In the genomic region with DNA sequence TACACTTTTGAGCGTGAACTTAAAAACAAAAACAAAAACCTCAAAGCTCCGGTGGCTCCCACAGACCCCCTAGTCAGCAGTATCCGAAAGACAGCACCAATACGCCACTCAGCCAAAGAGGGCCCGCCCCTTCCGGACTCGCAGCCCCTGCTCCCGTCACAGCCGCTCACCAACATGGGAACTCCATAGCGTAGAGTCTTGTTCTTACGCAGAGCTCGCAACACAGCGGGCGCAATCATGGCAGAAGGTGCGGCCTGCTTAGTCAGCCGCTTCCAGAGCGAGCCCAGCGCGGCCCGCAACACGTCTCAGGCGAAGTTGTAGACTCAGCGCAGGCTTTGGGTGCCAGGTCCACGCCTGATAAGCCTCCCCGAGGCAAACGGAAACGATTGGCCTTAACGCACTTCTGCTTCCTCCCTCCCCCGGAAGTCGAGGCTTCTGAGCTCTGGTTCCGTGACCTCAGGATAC, we compare ENCODE assay signal across 8 mouse cellular contexts. TPM values are rescaled to one million over a fixed set of nuclear protein-coding genes. Genes with fewer than 3 reads are reported as not detected.
A peak's percentile ranks its signal among the peaks of the same experiment; 100 is the strongest.
DNase-seq lines count a peak whose midpoint lies in the region; ATAC-seq and TF ChIP-seq lines count a peak whose summit lies in the region.

A gene (minus strand): TSS at position 401 of the 465 bp plus-strand sequence.

- peak within 1 kb of the TSS; percentile 80 for H3K27ac ChIP-seq in ES-E14 (ENCODE audit: insufficient read depth, low read depth, low read length, poor library complexity, severe bottlenecking)
- H3K27ac ChIP-seq in forebrain, embryonic 15.5 days (replicated peaks): peak within 1 kb of the TSS; percentile 97

- peak; percentile 65; the same call in 1 of the 2 replicates for TF ChIP-seq POLR2A in lung, adult 2 months (IDR thresholded peaks at IDR 0.05; ENCODE audit: borderline replicate concordance, extremely low read depth, low read depth, low read length)

- H3K9ac ChIP-seq in ES-E14 (ENCODE audit: insufficient read depth, low read depth, low read length, poor library complexity, severe bottlenecking): peak within 1 kb of the TSS; percentile 89
- H3K9ac ChIP-seq in forebrain, embryonic 15.5 days (replicated peaks): peak within 1 kb of the TSS; percentile 72

- ATAC-seq in forebrain, embryonic 15.5 days (replicated peaks): peak; percentile 99
- peak; percentile 89 for ATAC-seq in neutrophil, adult 5-6 weeks (ENCODE audit: extremely low read depth, insufficient number of reproducible peaks, low FRiP score, poor library complexity, severe bottlenecking)

- peak within 1 kb of the TSS; percentile 65 for H3K4me2 ChIP-seq in forebrain, embryonic 15.5 days (replicated peaks)

- WGBS in forebrain, embryonic 15.5 days: under 1% methylated on average over 31 of the region's 31 CpGs
- 0% methylated on average over 31 of the region's 31 CpGs for WGBS in lung, adult 2 months

- H3K36me3 ChIP-seq in ES-E14 (ENCODE audit: control insufficient read depth, insufficient read depth, low read length, poor library complexity, severe bottlenecking): no peaks in the 10 kb centered on the region
- H3K36me3 ChIP-seq in forebrain, embryonic 15.5 days: no peaks in the 10 kb centered on the region

- no peak for TF ChIP-seq CTCF in lung, adult 2 months (IDR thresholded peaks at IDR 0.05; ENCODE audit: insufficient read depth, low read length)

- no peaks in the 10 kb centered on the region for H3K27me3 ChIP-seq in forebrain, embryonic 15.5 days

- in situ Hi-C loops in ES-E14 (cut with MboI; ENCODE audit: low sequenced_read_pairs in 2 of 2, unreplicated experiment in 2 of 2): no loop called here

- intact Hi-C loops in heart, postnatal 25 days (cut with DNase I): loop anchor here (5.0 kb wide), 2 partner anchors 48 to 108 kb away; a partner anchor contains a TSS

- H3K4me1 ChIP-seq in ES-E14 (ENCODE audit: control insufficient read depth in 2 of 2, insufficient read depth in 2 of 2, low read length in 2 of 2, poor library complexity in 1 of 2): no peaks in the 10 kb centered on the region
- peaks cover 9% of the 10 kb centered on the region for H3K4me1 ChIP-seq in forebrain, embryonic 15.5 days
- H3K4me1 ChIP-seq in lung, adult 2 months (ENCODE audit: control insufficient read depth, insufficient read depth, low read length): no peaks in the 10 kb centered on the region

- peak within 1 kb of the TSS; percentile 78 to 95 for H3K4me3 ChIP-seq in ES-E14 (ENCODE audit: insufficient read depth in 1 of 2, low read depth in 1 of 2, low read length in 2 of 2, poor library complexity in 1 of 2, severe bottlenecking in 1 of 2)
- H3K4me3 ChIP-seq in forebrain, embryonic 15.5 days: peak within 1 kb of the TSS; percentile 89
- peak within 1 kb of the TSS; percentile 82 for H3K4me3 ChIP-seq in lung, adult 2 months (replicated peaks; ENCODE audit: extremely low read depth, low read depth, low read length)

- no peaks in the 10 kb centered on the region for H3K9me3 ChIP-seq in ES-E14 (ENCODE audit: control insufficient read depth, insufficient read depth, low read depth, low read length)
- H3K9me3 ChIP-seq in forebrain, embryonic 15.5 days: no peaks in the 10 kb centered on the region

- peak; percentile 71 for DNase-seq in ES-E14 (ENCODE audit: low read depth, low spot score)
- peak; percentile 82 for DNase-seq in cerebellum, adult 11-12 months
- DNase-seq in heart, postnatal 25 days (ENCODE audit: low spot score): peak; percentile 79
- DNase-seq in layer of hippocampus, adult 18-20 months (ENCODE audit: low spot score in 2 of 2): peak; percentile 87 to 93
- DNase-seq in lung, adult 2 months: peak; percentile 91
- peak; percentile 82 to 86 for DNase-seq in thymus, adult 18-20 months

TF ChIP-seq in ES-E14, 5 proteins besides CTCF, POLR2A, EP300 and RAD21:
- no peak for TF ChIP-seq ZC3H11A (IDR thresholded peaks at IDR 0.05; ENCODE audit: borderline replicate concordance, low read depth, low read length)
- TF ChIP-seq MAFK (IDR thresholded peaks at IDR 0.05; ENCODE audit: insufficient read depth, low read depth, low read length): peak; percentile 76
- TF ChIP-seq ZNF384 (IDR thresholded peaks at IDR 0.05; ENCODE audit: low read depth, low read length): no peak
- peak; percentile 71; the same call in 1 of the 2 replicates for TF ChIP-seq HCFC1 (IDR thresholded peaks at IDR 0.05; ENCODE audit: borderline replicate concordance, insufficient read depth, low read length)
- no peak for TF ChIP-seq CHD2 (IDR thresholded peaks at IDR 0.05; ENCODE audit: low read depth, low read length)

RNA-seq across cellular contexts. Expression of the gene that starts here (rescaled TPM):
- 79.8 and 89.6 TPM in 2 replicates for total RNA-seq in ES-E14 (2012; rRNA removed)
- polyA plus RNA-seq in forebrain, embryonic 15.5 days (2015; fragmentation: Nextera tagmentation; extraction: Ambion mirVana): 110 and 121 TPM in 2 replicates
- total RNA-seq in heart, postnatal 25 days (2021): 10 to 100 TPM; 57.0 to 61.5 TPM
- 10 to 100 TPM; 39.7 to 40.3 TPM for total RNA-seq in layer of hippocampus, adult 18-20 months (2021)
- polyA plus RNA-seq in lung, adult 2 months (2012; rRNA removed): 50.6 and 59.0 TPM in 2 replicates
- 61.4 and 65.4 TPM in 2 replicates for total RNA-seq in neutrophil, adult 5-6 weeks (2017)

Comparison
In these comparisons a context has a peak if more than half of its experiments do, and no peak if none do; other contexts are left out.
1. Peak in every context shown above with its lines: DNase-seq, ATAC-seq, H3K4me3 ChIP-seq and H3K27ac ChIP-seq.